Mouse (Mus musculus) T-helper 17 cell (primary cell): ENCODE data around the gene 4931406P16Rik.

Experiments used
- in situ Hi-C, 2 experiments: fragments of 300-600 bp; cut with MboI, MseI; formaldehyde crosslinking; loops; 1 replicate in 1 of 2; 2 replicates in 1 of 2; pipeline ENCODE4 v1.15.1; 2025; ENCODE audit warnings: high pct_unique_total_duplicates in 2 of 2

4931406P16Rik gene

GRCm38 (mm10) chr7:34313443-34313875 lies at the start of gene 4931406P16Rik:
Gene 4931406P16Rik, minus strand, starts transcription at chr7:34313551.
- in situ Hi-C loops = no loop called here

- in situ Hi-C loops = no loop called here
Observed at GRCm38 (mm10) chr7:34355629-34356028, 42.3 kb upstream of the 4931406P16Rik start.

DNA sequence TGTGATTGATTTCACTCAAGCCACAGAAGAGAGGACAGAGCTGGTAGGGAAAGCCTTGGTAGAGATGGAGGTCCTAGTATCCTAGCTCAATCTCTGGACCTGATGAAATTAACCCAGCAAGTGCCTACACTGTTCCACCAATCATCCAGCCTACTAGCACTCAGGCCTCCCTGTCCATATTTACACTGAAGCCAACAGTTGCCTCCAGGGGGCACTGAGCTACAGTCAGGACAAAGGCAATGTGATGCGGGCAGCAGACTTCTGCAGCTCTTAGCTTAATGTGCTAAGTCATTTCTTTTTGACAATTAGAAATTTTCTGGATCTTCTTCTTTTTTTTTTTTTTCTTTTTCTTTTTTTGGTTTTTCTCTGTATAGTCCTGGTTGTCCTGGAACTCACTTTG lies 38.6 kb upstream of the 4931406P16Rik start:
- in situ Hi-C loops = no loop called here

DNA sequence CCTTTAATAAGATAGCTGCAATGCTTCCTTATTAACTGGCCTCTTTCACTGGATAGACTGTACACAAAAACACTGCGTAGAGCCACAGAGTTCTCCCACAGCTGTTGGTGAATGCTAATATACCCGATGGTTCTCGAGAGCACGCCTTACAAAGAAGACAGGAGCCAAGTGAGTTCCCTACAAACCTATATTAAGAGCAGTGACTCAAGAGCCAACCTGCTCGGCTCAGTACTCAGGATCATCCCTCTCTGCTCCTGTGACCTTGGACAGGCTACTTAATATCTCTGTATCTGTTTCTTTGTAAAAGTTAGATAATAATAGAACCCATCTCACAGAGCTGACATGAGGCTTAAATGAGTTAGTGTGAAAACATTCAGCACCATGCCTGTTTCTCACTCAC lies 36.8 kb upstream of the 4931406P16Rik start:
- in situ Hi-C loops = no loop called here

- in situ Hi-C loops = no loop called here
Observed at GRCm38 (mm10) chr7:34348011-34348410, 34.7 kb upstream of the 4931406P16Rik start.

GRCm38 (mm10) chr7:34347041-34347440 lies 33.7 kb upstream of the 4931406P16Rik start:
- in situ Hi-C loops = no loop called here

GRCm38 (mm10) chr7:34346505-34346904 lies 33.2 kb upstream of the 4931406P16Rik start:
- in situ Hi-C loops = no loop called here

- in situ Hi-C loops = loop anchor here in 1 of 2 experiments (5.0 kb wide), 1 partner anchor 90 kb away; the partner anchor contains the start of gene Gm6096
Observed at GRCm38 (mm10) chr7:34342040-34342793, 28.9 kb upstream of the 4931406P16Rik start.

GRCm38 (mm10) chr7:34340841-34341240 lies 27.5 kb upstream of the 4931406P16Rik start:
- in situ Hi-C loops = loop anchor here in 1 of 2 experiments (5.0 kb wide), 1 partner anchor 89 kb away; the partner anchor contains the start of gene Gm6096

GRCm38 (mm10) chr7:34339164-34339489 lies 25.8 kb upstream of the 4931406P16Rik start:
- in situ Hi-C loops = loop anchor here in 1 of 2 experiments (5.0 kb wide), 1 partner anchor 82 kb away; no protein-coding TSS in a partner anchor

DNA sequence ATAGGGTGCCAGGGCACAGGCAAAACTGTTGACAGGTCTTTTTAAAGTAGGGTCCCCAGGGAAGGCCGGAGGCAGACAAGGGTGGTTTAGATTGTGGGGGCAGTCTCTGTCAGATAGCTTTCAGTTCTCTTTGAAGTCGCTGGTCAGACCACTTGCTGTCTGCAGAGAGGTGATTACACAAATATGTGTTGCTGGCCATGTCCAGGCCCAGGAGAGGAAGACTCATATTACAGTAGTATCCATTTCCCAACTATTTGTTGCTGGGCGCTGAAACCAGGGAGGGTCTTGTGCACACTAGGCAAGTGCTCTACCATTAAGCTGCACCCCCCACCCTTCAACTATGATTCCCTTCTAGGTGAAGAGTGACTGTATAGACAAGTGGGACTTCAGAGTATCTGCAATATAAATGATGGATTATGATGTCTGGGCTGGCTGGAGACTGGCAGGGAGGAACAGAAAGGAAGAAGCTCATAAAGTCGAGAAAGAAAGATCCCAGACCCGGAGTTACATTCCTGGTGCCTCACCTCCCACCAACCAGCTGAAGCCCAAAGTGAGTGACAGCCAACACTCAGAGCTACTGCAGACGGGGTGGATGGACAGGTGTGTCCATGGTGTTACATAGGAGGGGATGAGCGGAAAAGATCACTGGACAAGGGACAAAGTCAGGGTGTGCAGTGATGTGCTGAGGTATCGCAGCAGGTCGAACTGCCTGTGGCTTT lies 25.3 kb upstream of the 4931406P16Rik start:
- in situ Hi-C loops = loop anchor here in 1 of 2 experiments (5.0 kb wide), 1 partner anchor 81 kb away; no protein-coding TSS in a partner anchor

DNA sequence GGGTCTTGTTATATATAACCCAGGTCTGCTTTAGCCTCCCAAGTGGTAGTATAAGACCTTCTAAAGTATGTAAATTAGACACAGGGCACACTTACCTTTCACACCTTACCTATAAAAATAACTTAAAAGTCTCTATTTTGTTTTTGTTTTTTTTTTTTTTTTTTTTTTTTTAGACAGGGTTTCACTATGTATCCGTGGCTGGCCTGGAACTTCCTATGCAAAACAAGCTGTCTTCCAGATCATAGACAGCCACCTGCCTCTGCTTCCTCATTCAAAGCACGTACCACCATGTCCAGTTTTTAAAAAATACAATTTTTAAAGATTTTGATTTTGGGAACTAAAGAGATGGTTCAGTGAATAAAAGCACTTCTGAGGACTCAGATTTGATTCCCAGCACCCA lies 23.9 kb upstream of the 4931406P16Rik start:
- in situ Hi-C loops = loop anchor here in 1 of 2 experiments (5.0 kb wide), 1 partner anchor 80 kb away; no protein-coding TSS in a partner anchor

- in situ Hi-C loops = loop anchor here in 1 of 2 experiments (5.0 kb wide), 1 partner anchor 79 kb away; no protein-coding TSS in a partner anchor
Observed at GRCm38 (mm10) chr7:34336545-34336944, 23.2 kb upstream of the 4931406P16Rik start.

GRCm38 (mm10) chr7:34327493-34327892 lies 14.1 kb upstream of the 4931406P16Rik start:
- in situ Hi-C loops = no loop called here

GRCm38 (mm10) chr7:34324857-34325256 lies 11.5 kb upstream of the 4931406P16Rik start:
- in situ Hi-C loops = loop anchor here in 1 of 2 experiments (5.0 kb wide), 1 partner anchor 63 kb away; no protein-coding TSS in a partner anchor

- in situ Hi-C loops = loop anchor here in 1 of 2 experiments (5.0 kb wide), 1 partner anchor 62 kb away; no protein-coding TSS in a partner anchor
Observed at GRCm38 (mm10) chr7:34324005-34324404, 10.7 kb upstream of the 4931406P16Rik start.

DNA sequence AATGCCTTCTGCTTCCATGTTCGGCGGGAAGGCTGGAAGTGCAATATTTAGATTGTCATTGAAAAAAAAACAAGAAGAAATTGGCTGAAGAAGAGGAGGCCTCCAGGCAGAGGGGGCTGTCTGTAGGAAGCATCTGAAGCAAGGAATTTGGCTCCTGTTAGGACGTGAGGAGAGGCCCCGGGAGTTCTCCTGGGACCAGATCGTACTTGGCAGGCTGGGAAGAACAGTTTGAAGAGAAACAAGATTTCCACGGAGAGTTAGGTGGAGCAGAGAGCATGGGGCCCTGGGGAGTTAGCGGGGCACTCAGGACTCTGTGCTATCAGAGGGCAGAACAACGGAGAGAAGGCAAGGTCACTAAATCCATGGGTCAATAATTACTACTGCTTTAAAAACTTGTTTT lies 10.0 kb upstream of the 4931406P16Rik start:
- in situ Hi-C loops = loop anchor here in 1 of 2 experiments (5.0 kb wide), 1 partner anchor 61 kb away; no protein-coding TSS in a partner anchor

DNA sequence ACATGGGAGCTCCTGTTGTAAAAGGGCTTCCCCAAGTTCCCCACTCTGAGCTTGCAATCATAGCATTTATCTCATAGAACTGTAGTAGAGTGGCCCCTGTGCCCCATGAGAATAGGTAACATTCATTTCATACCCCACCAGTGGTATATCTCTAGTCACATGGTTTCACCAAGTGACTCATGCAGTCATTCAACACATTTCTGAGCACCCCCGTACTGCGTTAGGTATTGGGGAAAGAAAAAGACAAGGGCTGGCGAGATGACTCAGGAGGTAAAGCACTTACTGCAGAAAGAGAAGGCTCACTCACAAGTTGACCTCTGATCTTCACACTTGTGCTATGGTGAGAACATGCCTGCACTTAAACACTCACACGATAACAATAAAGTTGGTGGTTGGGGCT lies 8.6 kb upstream of the 4931406P16Rik start:
- in situ Hi-C loops = loop anchor here in 1 of 2 experiments (5.0 kb wide), 1 partner anchor 60 kb away; no protein-coding TSS in a partner anchor

DNA sequence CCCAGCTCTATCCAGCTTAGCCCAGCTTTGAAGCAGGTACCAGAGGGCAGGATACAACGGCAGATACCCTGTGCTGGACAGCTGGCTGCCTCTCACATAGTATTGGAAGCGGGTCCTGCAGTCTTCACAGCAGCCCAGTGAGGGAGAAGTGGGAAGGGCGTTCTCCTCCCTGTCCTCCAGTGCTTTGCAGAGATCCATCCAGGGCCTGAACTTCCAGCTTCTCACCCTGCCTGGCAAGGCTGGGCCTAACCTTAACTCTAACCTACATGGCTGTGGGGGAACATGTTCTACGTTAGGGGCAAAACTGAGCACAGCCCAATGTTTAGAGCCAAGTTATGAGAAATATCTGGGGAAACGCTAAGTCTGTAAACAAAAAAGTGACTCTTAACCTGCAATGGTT lies 7.8 kb upstream of the 4931406P16Rik start:
- in situ Hi-C loops = loop anchor here in 1 of 2 experiments (5.0 kb wide), 1 partner anchor 59 kb away; no protein-coding TSS in a partner anchor

GRCm38 (mm10) chr7:34319957-34320356 lies 6.6 kb upstream of the 4931406P16Rik start:
- in situ Hi-C loops = loop anchor here in 1 of 2 experiments (5.0 kb wide), 1 partner anchor 58 kb away; no protein-coding TSS in a partner anchor

- in situ Hi-C loops = no loop called here
Observed at GRCm38 (mm10) chr7:34319123-34319522, 5.8 kb upstream of the 4931406P16Rik start.
